Mouse (Mus musculus): ENCODE results near the gene Olfr90.

DNA sequence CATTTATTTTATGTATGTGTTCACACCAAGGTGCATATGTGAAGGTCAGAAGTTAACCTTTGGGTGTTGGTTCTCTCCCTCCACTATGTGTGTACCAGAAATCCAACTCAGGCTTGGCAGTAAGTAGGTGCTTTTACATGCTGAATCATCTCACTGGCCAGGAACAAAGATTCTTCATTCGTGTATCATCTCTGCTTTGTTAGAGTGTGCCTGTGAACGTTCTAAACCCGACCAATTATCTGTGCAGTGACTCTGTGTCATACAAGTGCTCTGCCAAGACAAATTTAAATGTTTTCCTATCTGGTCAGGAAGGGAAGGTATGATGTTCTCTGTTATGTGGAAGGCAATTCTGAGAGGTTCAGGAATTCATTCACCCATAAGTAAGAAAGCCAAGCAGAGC lies 26.9 kb downstream of the Olfr90 start:
- no peak for TF ChIP-seq GATA1 (IDR thresholded peaks at IDR 0.05; ENCODE audit: low read length)
- TF ChIP-seq TAL1 (IDR thresholded peaks at IDR 0.05; ENCODE audit: low read length), result no peak

All from erythroblast, embryonic 14.5 days (primary cell).